Mouse (Mus musculus) liver, adult 2 months (tissue): ENCODE measurements around the gene Gm867. TPM values are rescaled to one million over a fixed set of nuclear protein-coding genes. Genes with fewer than 3 reads are reported as not detected.

ENCODE experiments used
- DNase-seq: peaks from one replicate; pipeline ENCODE4 v3.0.0-alpha.2; 2011; ENCODE audit warnings: low read depth, low spot score; ENCODE audit errors: extremely low read depth
- H3K27ac ChIP-seq: fragments of 200-500 bp; replicated peaks from 2 replicates; pipeline ENCODE4 v1.5.1; 2012; ENCODE audit warnings: low read depth, mild to moderate bottlenecking, control low read depth, inconsistent platforms, low read length; ENCODE audit not compliant: insufficient read depth
- H3K27me3 ChIP-seq: fragments of 200-500 bp; 2 replicates; pipeline ENCODE4 v1.6.1; 2012; ENCODE audit warnings: mild to moderate bottlenecking, moderate library complexity, low read length, inconsistent platforms; ENCODE audit not compliant: control insufficient read depth, insufficient read depth
- H3K36me3 ChIP-seq: fragments of 200-500 bp; 2 replicates; pipeline ENCODE4 v1.6.1; 2012; ENCODE audit warnings: low read length, inconsistent platforms; ENCODE audit not compliant: control insufficient read depth, insufficient read depth
- H3K4me1 ChIP-seq: fragments of 200-500 bp; 2 replicates; pipeline ENCODE4 v1.6.1; 2011; ENCODE audit warnings: low read length; ENCODE audit not compliant: control insufficient read depth, insufficient read depth
- H3K4me3 ChIP-seq: fragments of 200-500 bp; 2 replicates; pipeline ENCODE4 v1.5.1; 2011; ENCODE audit warnings: low read depth, mild to moderate bottlenecking, control low read depth, low read length, moderate library complexity; ENCODE audit not compliant: insufficient read depth
- H3K79me2 ChIP-seq: fragments of 200-500 bp; 2 replicates; pipeline ENCODE4 v1.6.1; 2012; ENCODE audit warnings: inconsistent platforms, mild to moderate bottlenecking, low read length, moderate library complexity; ENCODE audit not compliant: control insufficient read depth, insufficient read depth
- H3K9ac ChIP-seq: fragments of 200-500 bp; 2 replicates; pipeline ENCODE4 v1.6.1; 2012; ENCODE audit warnings: low read depth, mild to moderate bottlenecking, control low read depth, inconsistent platforms, low read length
- CTCF ChIP-seq: fragments of 200-500 bp; IDR thresholded peaks from 2 replicates; pipeline ENCODE4 v1.5.1; 2011; ENCODE audit warnings: low read depth, low read length, control low read depth
- POLR2A ChIP-seq: fragments of 200-500 bp; IDR thresholded peaks from 2 replicates; pipeline ENCODE4 v1.6.1; 2011; ENCODE audit warnings: low read length, control low read depth; ENCODE audit not compliant: insufficient read depth; ENCODE audit errors: extremely low read depth
- WGBS: fragments of 180-500 bp; shearing (Covaris S2); methylation state at CpG from one replicate; pipeline ENCODE4 v1.1.7; 2018; 5-methylcytosine and 5-hydroxymethylcytosine counted together
- polyA plus RNA-seq: library from polyadenylated mRNA; depleted of rRNA; stranded (reverse); fragments of >200 nt; gene quantifications from 2 replicates; pipeline ENCODE4 v1.2.3, GENCODE M21; 2012
- total RNA-seq: library from RNA; depleted of rRNA; stranded (reverse); fragments of >200 nt; gene quantifications from 2 replicates; pipeline ENCODE4 v1.2.3, GENCODE M21; 2014

The Gm867 gene
- total and polyA plus RNA-seq, 2 experiments, result 0.09 to 0.11 TPM

GRCm38 (mm10) chr10:75924324-75924723 is 16.1 kb downstream of the Gm867 start:
- H3K4me1 ChIP-seq, result peaks cover 8% of the 10 kb centered on the region
- H3K36me3 ChIP-seq, result no peaks in the 10 kb centered on the region
- no peak overlapping the region for H3K9ac ChIP-seq
- H3K4me3 ChIP-seq, result no peak overlapping the region
- 0 out of 2 replicates have a peak, but pooled peaks cover 4% of the 10 kb centered on the region for H3K79me2 ChIP-seq
- TF ChIP-seq POLR2A (no peak), CTCF (peak; percentile 41; the same call in 1 of the 2 replicates)
- H3K27me3 ChIP-seq, result no peaks in the 10 kb centered on the region
- 34% methylated on average over 2 of the region's 2 CpGs for WGBS
- DNase-seq, result no peak
- no peak overlapping the region for H3K27ac ChIP-seq

GRCm38 (mm10) chr10:75921726-75922560 is 18.5 kb downstream of the Gm867 start:
- Histone ChIP-seq H3K36me3 (no peaks in the 10 kb centered on the region), H3K4me3 (peak overlapping the region; percentile 74), H3K4me1 (peaks cover 8% of the 10 kb centered on the region), H3K27ac (peak overlapping the region; percentile 61), H3K79me2 (peaks cover 13% of the 10 kb centered on the region; the same call in 1 of the 2 replicates), H3K9ac (peak overlapping the region; percentile 74), H3K27me3 (no peaks in the 10 kb centered on the region)
- DNase-seq, result no peak
- WGBS, result 5% methylated on average over 22 of the region's 22 CpGs
- no peak for TF ChIP-seq CTCF
- TF ChIP-seq POLR2A, result no peak

- Histone ChIP-seq H3K4me3 (peak within 1 kb of the TSS; percentile 74), H3K27ac (peak within 1 kb of the TSS; percentile 64), H3K27me3 (no peaks in the 10 kb centered on the region), H3K4me1 (peaks cover 8% of the 10 kb centered on the region), H3K9ac (peak within 1 kb of the TSS; percentile 75), H3K79me2 (peaks cover 17% of the 10 kb centered on the region), H3K36me3 (0 out of 2 replicates have a peak, but pooled peaks cover 2% of the 10 kb centered on the region)
- under 1% methylated on average over 76 of the region's 76 CpGs for WGBS
- TF ChIP-seq POLR2A (0 out of 2 replicates have a peak, but pooled peaks have one; percentile 2), CTCF (no peak)
- peak; percentile 81 for DNase-seq
Observed at GRCm38 (mm10) chr10:75921026-75921725, 19.3 kb downstream of the Gm867 start, which contains the start of gene Smarcb1. Gene Smarcb1 (minus strand): TSS chr10:75921617.

DNA sequence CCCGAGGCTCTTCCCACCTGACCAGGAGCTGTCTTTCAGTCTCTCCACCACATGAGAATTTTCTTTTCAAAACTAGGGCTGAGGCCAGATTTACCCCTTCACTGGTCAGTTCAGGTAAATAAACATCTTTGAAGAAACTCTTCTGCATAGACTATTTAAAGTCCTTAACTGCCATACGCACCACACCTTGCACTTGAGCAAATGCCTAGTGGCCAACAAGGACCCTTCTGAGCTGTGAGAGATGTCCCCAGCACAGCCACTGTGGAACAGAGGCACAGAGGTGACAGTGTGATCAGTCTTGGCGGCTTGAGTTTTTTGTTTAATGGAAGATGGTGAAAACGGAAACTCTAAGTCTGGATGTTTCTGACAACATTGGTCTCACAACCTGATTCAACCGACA is 21.4 kb downstream of the Gm867 start:
- Histone ChIP-seq H3K9ac (no peak overlapping the region), H3K36me3 (0 out of 2 replicates have a peak, but pooled peaks cover 2% of the 10 kb centered on the region), H3K27me3 (no peaks in the 10 kb centered on the region), H3K4me3 (no peak overlapping the region), H3K27ac (no peak overlapping the region), H3K4me1 (peaks cover 8% of the 10 kb centered on the region), H3K79me2 (peaks cover 21% of the 10 kb centered on the region)
- DNase-seq, result no peak
- 89% methylated on average over 5 of the region's 5 CpGs for WGBS
- TF ChIP-seq POLR2A, result no peak
- TF ChIP-seq CTCF, result no peak

DNA sequence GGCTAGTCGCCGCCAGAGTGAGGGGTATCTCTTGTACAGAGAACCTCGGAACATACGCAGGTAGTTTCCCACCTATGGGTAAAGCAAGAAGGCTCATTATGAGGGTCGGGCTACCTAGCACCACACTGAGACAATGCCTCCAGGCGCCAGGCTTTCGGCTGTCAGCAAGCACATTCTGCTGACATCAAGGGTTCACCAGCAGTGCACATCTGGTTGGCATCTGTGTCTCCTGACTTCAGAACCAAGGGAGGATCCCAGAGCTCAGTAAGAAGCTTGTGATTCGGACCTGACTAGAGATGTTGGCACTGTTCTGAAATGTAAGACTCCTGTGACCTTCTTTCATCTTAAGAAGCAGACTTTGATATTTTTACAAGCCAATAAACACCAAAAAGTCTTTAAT is 23.6 kb downstream of the Gm867 start:
- H3K4me1 ChIP-seq, result peaks cover 6% of the 10 kb centered on the region; the same call in 1 of the 2 replicates
- H3K27ac ChIP-seq, result no peak overlapping the region
- no peak for DNase-seq
- H3K4me3 ChIP-seq, result no peak overlapping the region
- H3K36me3 ChIP-seq, result 0 out of 2 replicates have a peak, but pooled peaks cover 2% of the 10 kb centered on the region
- WGBS, result 90% methylated on average over 8 of the region's 8 CpGs
- TF ChIP-seq POLR2A, result no peak
- no peak for TF ChIP-seq CTCF
- peaks cover 19% of the 10 kb centered on the region for H3K79me2 ChIP-seq
- no peaks in the 10 kb centered on the region for H3K27me3 ChIP-seq
- H3K9ac ChIP-seq, result no peak overlapping the region
